Mouse (Mus musculus) olfactory bulb, adult 2 months (tissue): Measurements from ENCODE around the gene Rnf19b. TPM values are rescaled to one million over a fixed set of nuclear protein-coding genes. Genes with fewer than 3 reads are reported as not detected.

ENCODE experiments used
- H3K27ac ChIP-seq: fragments of 200-500 bp; 2 replicates; pipeline ENCODE4 v1.5.1; 2012; ENCODE audit warnings: low read depth, low read length; ENCODE audit not compliant: insufficient read depth
- H3K4me1 ChIP-seq: fragments of 200-500 bp; 2 replicates; pipeline ENCODE4 v1.6.1; 2012; ENCODE audit warnings: low read length; ENCODE audit not compliant: control insufficient read depth, insufficient read depth
- H3K4me3 ChIP-seq: fragments of 200-500 bp; 2 replicates; pipeline ENCODE4 v1.5.1; 2012; ENCODE audit warnings: mild to moderate bottlenecking, low read depth, low read length, moderate library complexity; ENCODE audit not compliant: insufficient read depth
- CTCF ChIP-seq: fragments of 200-500 bp; IDR thresholded peaks from 2 replicates; pipeline ENCODE4 v1.5.1; 2012; ENCODE audit warnings: low read depth, mild to moderate bottlenecking, low read length, moderate library complexity; ENCODE audit not compliant: insufficient read depth
- POLR2A ChIP-seq: fragments of 200-500 bp; IDR thresholded peaks from 2 replicates; pipeline ENCODE4 v1.6.1; 2012; ENCODE audit warnings: mild to moderate bottlenecking, low read depth, low read length, moderate library complexity; ENCODE audit not compliant: insufficient read depth
- WGBS: fragments of 180-500 bp; shearing (Covaris S2); methylation state at CpG from one replicate; pipeline ENCODE4 v1.1.7; 2018; 5-methylcytosine and 5-hydroxymethylcytosine counted together
- polyA plus RNA-seq: library from polyadenylated mRNA; stranded (reverse); fragments of >200 nt; gene quantifications from 2 replicates; pipeline ENCODE4 v1.2.4, GENCODE M21; 2012; ENCODE audit warnings: low replicate concordance; ENCODE audit not compliant: missing spikeins, insufficient read depth, insufficient read length

Gene Rnf19b
- polyA plus RNA-seq, 1 experiment, result not detected

- WGBS, result 66% methylated on average over 11 of the region's 11 CpGs
- TF ChIP-seq CTCF (0 out of 2 replicates have a peak, but pooled peaks have one; percentile 16), POLR2A (no peak)
- Histone ChIP-seq H3K4me1 (peaks cover 22% of the 10 kb centered on the region), H3K27ac (no peak overlapping the region), H3K4me3 (no peak overlapping the region)
Observed at GRCm38 (mm10) chr4:129111350-129111749, 53.3 kb downstream of the Rnf19b start.

- WGBS, result 58% methylated on average over 13 of the region's 13 CpGs
- no peak overlapping the region for H3K27ac ChIP-seq
- TF ChIP-seq POLR2A (no peak), CTCF (no peak)
- no peak overlapping the region for H3K4me3 ChIP-seq
- peaks cover 22% of the 10 kb centered on the region for H3K4me1 ChIP-seq
Observed at GRCm38 (mm10) chr4:129112231-129112630, 54.2 kb downstream of the Rnf19b start.

- 23% methylated on average over 28 of the region's 28 CpGs for WGBS
- H3K4me1 ChIP-seq, result peaks cover 25% of the 10 kb centered on the region
- no peak overlapping the region for H3K27ac ChIP-seq
- TF ChIP-seq CTCF (peak; percentile 96), POLR2A (no peak)
- no peak overlapping the region for H3K4me3 ChIP-seq
Observed at GRCm38 (mm10) chr4:129113083-129113988, 55.3 kb downstream of the Rnf19b start.

GRCm38 (mm10) chr4:129116703-129117102 is 58.6 kb downstream of the Rnf19b start:
- 89% methylated on average over 8 of the region's 8 CpGs for WGBS
- no peak overlapping the region for H3K4me3 ChIP-seq
- TF ChIP-seq CTCF, result no peak
- no peak for TF ChIP-seq POLR2A

GRCm38 (mm10) chr4:129117720-129118510 is 59.8 kb downstream of the Rnf19b start:
- no peak overlapping the region for H3K4me3 ChIP-seq
- H3K4me1 ChIP-seq, result peaks cover 31% of the 10 kb centered on the region
- TF ChIP-seq POLR2A (no peak), CTCF (no peak)
- no peak overlapping the region for H3K27ac ChIP-seq
- 87% methylated on average over 14 of the region's 14 CpGs for WGBS

More at GRCm38 (mm10) chr4:129116703-129117102, 58.6 kb downstream of the Rnf19b start:
- Histone ChIP-seq H3K4me1 (peaks cover 37% of the 10 kb centered on the region), H3K27ac (no peak overlapping the region)

DNA sequence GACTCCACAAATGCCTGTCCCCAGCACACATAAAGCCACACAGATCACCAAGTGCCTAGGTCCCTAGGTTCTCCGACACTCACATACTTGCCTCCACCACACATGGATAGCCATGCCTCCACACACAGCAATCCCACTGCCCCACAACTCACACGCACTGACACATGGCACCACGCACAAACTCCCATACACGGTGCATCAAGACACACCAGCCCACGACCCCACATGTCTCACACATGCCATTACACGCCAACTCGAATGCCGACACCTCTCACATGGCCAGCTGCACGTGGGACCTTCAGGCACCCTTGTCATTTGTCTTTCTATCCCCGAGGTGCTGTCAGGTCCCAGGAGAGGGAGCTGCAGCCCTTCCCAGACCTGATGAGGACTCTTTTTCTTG is 61.6 kb downstream of the Rnf19b start:
- TF ChIP-seq CTCF, result no peak
- TF ChIP-seq POLR2A, result no peak
- H3K4me1 ChIP-seq, result peaks cover 22% of the 10 kb centered on the region
- H3K27ac ChIP-seq, result no peak overlapping the region
- no peak overlapping the region; the same call in 1 of the 2 replicates for H3K4me3 ChIP-seq
- 81% methylated on average over 10 of the region's 10 CpGs for WGBS

GRCm38 (mm10) chr4:129120520-129121445 is 62.7 kb downstream of the Rnf19b start:
- Histone ChIP-seq H3K4me1 (peaks cover 31% of the 10 kb centered on the region), H3K27ac (no peak overlapping the region), H3K4me3 (peak overlapping the region; percentile 57)
- TF ChIP-seq POLR2A (no peak), CTCF (no peak)
- WGBS, result 1% methylated on average over 59 of the region's 59 CpGs

DNA sequence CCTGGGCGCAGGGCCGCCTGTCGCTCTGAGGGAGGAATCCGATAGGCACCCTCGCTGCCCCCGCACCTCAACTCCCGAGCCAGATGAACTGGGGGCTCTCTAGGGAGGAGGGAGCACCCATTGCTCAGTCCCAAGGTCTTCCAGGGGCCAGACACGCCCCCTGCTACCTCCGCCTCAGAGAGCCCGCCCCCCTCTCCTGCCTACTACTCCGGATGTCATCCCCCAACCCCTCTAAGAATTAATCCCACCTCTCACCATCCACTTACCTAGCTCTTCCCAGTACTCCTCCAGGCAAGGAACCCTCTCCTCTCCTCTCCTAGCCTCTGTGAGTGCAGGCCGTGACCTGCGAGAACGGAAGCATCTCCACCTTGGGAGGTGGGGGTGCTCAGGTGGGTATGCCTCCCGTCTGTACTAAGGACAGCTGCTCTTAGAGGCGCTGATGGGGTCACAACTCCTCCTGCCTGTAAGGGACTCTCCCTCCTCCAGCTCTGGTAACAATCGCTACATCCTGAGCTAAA is 63.6 kb downstream of the Rnf19b start, which contains the start of gene Hpca:
Gene Hpca (minus strand): TSS at position 468 of the 518 bp plus-strand sequence.
- no peak within 1 kb of the TSS for H3K27ac ChIP-seq
- peak within 1 kb of the TSS; percentile 57 for H3K4me3 ChIP-seq
- peaks cover 36% of the 10 kb centered on the region for H3K4me1 ChIP-seq
- TF ChIP-seq CTCF (no peak), POLR2A (no peak)
- WGBS, result 3% methylated on average over 17 of the region's 17 CpGs
